Mouse (Mus musculus): Measurements from ENCODE around the gene Gm21874.
"Not testable (repeated sequence)": the region's sequence is repeated elsewhere in the genome, so short reads cannot be mapped to it uniquely, and the experiment has no call there.

Gene Gm21874

GRCm38 (mm10) chrY:9416048-9416447, at the start of gene Gm21874:
Gm21874 (minus strand) TSS chrY:9416148.
- not testable (repeated sequence) for DNase-seq (ENCODE audit: low spot score in 2 of 2)

Data from frontal cortex, postnatal 10 days (tissue).